Mouse (Mus musculus) cerebellum, adult 2 months (tissue): ENCODE results near the gene Trpm8. TPM values are rescaled to one million over a fixed set of nuclear protein-coding genes. Genes with fewer than 3 reads are reported as not detected.

Experiments
- DNase-seq, 2 experiments: peaks; one replicate each; pipeline ENCODE4 v3.0.0; 2021
- H3K27ac ChIP-seq: fragments of 200-500 bp; 2 replicates; pipeline ENCODE4 v1.5.1; 2012; ENCODE audit warnings: low read length, control low read depth, inconsistent platforms; ENCODE audit not compliant: insufficient read depth
- H3K27me3 ChIP-seq: fragments of 200-500 bp; 2 replicates; pipeline ENCODE4 v1.6.1; 2012; ENCODE audit warnings: inconsistent platforms, mild to moderate bottlenecking, low read length, moderate library complexity; ENCODE audit not compliant: control insufficient read depth, insufficient read depth
- H3K4me1 ChIP-seq: fragments of 200-500 bp; 2 replicates; pipeline ENCODE4 v1.6.1; 2011; ENCODE audit warnings: low read length; ENCODE audit not compliant: control insufficient read depth, insufficient read depth
- H3K4me3 ChIP-seq: fragments of 200-500 bp; replicated peaks from 2 replicates; pipeline ENCODE3; 2011; ENCODE audit warnings: mild to moderate bottlenecking, low read depth, low read length, control low read depth; ENCODE audit not compliant: insufficient read depth
- CTCF ChIP-seq: fragments of 200-500 bp; IDR thresholded peaks from 2 replicates; pipeline ENCODE4 v1.5.1; 2011; ENCODE audit warnings: low read depth, mild to moderate bottlenecking, control low read depth, low read length, moderate library complexity, borderline replicate concordance; ENCODE audit not compliant: insufficient read depth
- POLR2A ChIP-seq: fragments of 200-500 bp; IDR thresholded peaks from 2 replicates; pipeline ENCODE4 v1.6.1; 2011; ENCODE audit warnings: low read length, control low read depth, borderline replicate concordance; ENCODE audit not compliant: insufficient read depth
- WGBS: fragments of 180-500 bp; shearing (Covaris S2); methylation state at CpG from one replicate; pipeline ENCODE4 v1.1.7; 2018; 5-methylcytosine and 5-hydroxymethylcytosine counted together
- polyA plus RNA-seq: library from polyadenylated mRNA; depleted of rRNA; stranded (reverse); fragments of >200 nt; gene quantifications from 2 replicates; pipeline ENCODE4 v1.2.3, GENCODE M21; 2012

The Trpm8 gene
- polyA plus RNA-seq, 1 experiment: 0.49 TPM

- Histone ChIP-seq H3K27ac (no peak overlapping the region), H3K4me1 (peaks cover 18% of the 10 kb centered on the region), H3K4me3 (no peak overlapping the region), H3K27me3 (no peaks in the 10 kb centered on the region)
- TF ChIP-seq CTCF (no peak), POLR2A (no peak)
- no peak for DNase-seq
- WGBS: 93% methylated on average over 9 of the region's 9 CpGs
These were observed 73.3 kb downstream of the Trpm8 start for GRCm38 (mm10) chr1:88350761-88351160.

- no peak overlapping the region for H3K27ac ChIP-seq
- no peak for TF ChIP-seq POLR2A
- TF ChIP-seq CTCF: no peak
- no peak overlapping the region for H3K4me3 ChIP-seq
- no peak for DNase-seq
- H3K4me1 ChIP-seq: peaks cover 29% of the 10 kb centered on the region
- H3K27me3 ChIP-seq: no peaks in the 10 kb centered on the region
- 97% methylated on average over 12 of the region's 12 CpGs for WGBS
These were observed 77.6 kb downstream of the Trpm8 start for GRCm38 (mm10) chr1:88355025-88355424.

- Histone ChIP-seq H3K4me1 (peaks cover 29% of the 10 kb centered on the region), H3K27me3 (no peaks in the 10 kb centered on the region), H3K4me3 (no peak overlapping the region), H3K27ac (no peak overlapping the region)
- DNase-seq: no peak
- WGBS: 98% methylated on average over 3 of the region's 3 CpGs
- no peak for TF ChIP-seq POLR2A
- TF ChIP-seq CTCF: no peak
These were observed 78.2 kb downstream of the Trpm8 start for GRCm38 (mm10) chr1:88355681-88356080.

- Histone ChIP-seq H3K27ac (peak overlapping the region; percentile 83), H3K4me3 (no peak overlapping the region), H3K27me3 (no peaks in the 10 kb centered on the region), H3K4me1 (peaks cover 29% of the 10 kb centered on the region)
- peak; percentile 81 to 90 for DNase-seq
- WGBS: 8% methylated on average over 6 of the region's 6 CpGs
- TF ChIP-seq CTCF (no peak), POLR2A (no peak)
These were observed 79.2 kb downstream of the Trpm8 start for GRCm38 (mm10) chr1:88356616-88357015.

- 75% methylated on average over 6 of the region's 6 CpGs for WGBS
- peak; percentile 84 to 92 for DNase-seq
- Histone ChIP-seq H3K27me3 (no peaks in the 10 kb centered on the region), H3K27ac (peak overlapping the region; percentile 83), H3K4me3 (no peak overlapping the region), H3K4me1 (peaks cover 33% of the 10 kb centered on the region)
- no peak for TF ChIP-seq POLR2A
- peak; percentile 80 for TF ChIP-seq CTCF
These were observed 80.1 kb downstream of the Trpm8 start for GRCm38 (mm10) chr1:88357458-88358090.

- Histone ChIP-seq H3K4me3 (no peak overlapping the region), H3K4me1 (peaks cover 37% of the 10 kb centered on the region), H3K27me3 (no peaks in the 10 kb centered on the region), H3K27ac (peak overlapping the region; percentile 67)
- TF ChIP-seq POLR2A (peak; percentile 27; the same call in 1 of the 2 replicates), CTCF (no peak)
- WGBS: 13% methylated on average over 7 of the region's 7 CpGs
- DNase-seq: peak; percentile 95 to 97
These were observed 80.7 kb downstream of the Trpm8 start for GRCm38 (mm10) chr1:88358102-88358654.

GRCm38 (mm10) chr1:88361085-88361484, 83.6 kb downstream of the Trpm8 start:
- H3K27me3 ChIP-seq: no peaks in the 10 kb centered on the region
- no peak overlapping the region for H3K4me3 ChIP-seq
- 88% methylated on average over 4 of the region's 4 CpGs for WGBS
- peaks cover 36% of the 10 kb centered on the region for H3K4me1 ChIP-seq
- peak in 1 of 2 experiments; percentile 10 for DNase-seq
- H3K27ac ChIP-seq: no peak overlapping the region
- TF ChIP-seq POLR2A: no peak
- no peak for TF ChIP-seq CTCF

- 39% methylated on average over 11 of the region's 11 CpGs for whole genome bisulfite sequencing
- Histone ChIP-seq H3K27ac (no peak overlapping the region), H3K4me3 (no peak overlapping the region), H3K4me1 (peaks cover 25% of the 10 kb centered on the region), H3K27me3 (no peaks in the 10 kb centered on the region)
- TF ChIP-seq CTCF (peak; percentile 34; the same call in 1 of the 2 replicates), POLR2A (no peak)
- DNase-seq: peak; percentile 52 to 66
These were observed 89.6 kb downstream of the Trpm8 start for GRCm38 (mm10) chr1:88366881-88367644.
